Mouse (Mus musculus) MEL-GATA-1-ER (cell line): ENCODE results near the gene Sprr2k.
"Not testable (repeated sequence)": the region's sequence is repeated elsewhere in the genome, so short reads cannot be mapped to it uniquely, and the experiment has no call there.

Experiments used
- DNase-seq: peaks from one replicate; pipeline ENCODE4 v3.0.0-alpha.2; 2012; ENCODE audit warnings: low read depth; ENCODE audit errors: extremely low read depth

The Sprr2k gene

DNA sequence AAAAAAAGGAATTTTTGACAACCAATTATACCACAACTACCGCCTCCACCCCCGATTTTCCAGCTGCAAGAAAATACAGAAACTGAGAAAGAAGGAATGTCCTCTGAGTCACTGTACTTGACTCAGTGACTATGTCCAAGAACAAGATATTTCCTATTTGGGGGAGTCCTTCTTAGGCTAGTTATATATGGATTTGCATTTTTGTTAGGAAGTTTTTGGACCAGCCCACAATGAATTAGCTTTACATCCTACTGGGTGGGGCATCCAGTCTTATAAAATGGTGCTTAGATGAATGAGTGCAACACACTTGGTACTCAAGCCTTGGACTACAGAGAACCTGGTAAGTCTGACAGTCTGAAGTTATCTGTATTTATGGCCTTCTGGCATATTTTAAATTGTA lies at the start of gene Sprr2k:
Gene Sprr2k, plus strand, starts transcription at position 301 of the 400 bp plus-strand sequence.
- DNase-seq: no peak

DNA sequence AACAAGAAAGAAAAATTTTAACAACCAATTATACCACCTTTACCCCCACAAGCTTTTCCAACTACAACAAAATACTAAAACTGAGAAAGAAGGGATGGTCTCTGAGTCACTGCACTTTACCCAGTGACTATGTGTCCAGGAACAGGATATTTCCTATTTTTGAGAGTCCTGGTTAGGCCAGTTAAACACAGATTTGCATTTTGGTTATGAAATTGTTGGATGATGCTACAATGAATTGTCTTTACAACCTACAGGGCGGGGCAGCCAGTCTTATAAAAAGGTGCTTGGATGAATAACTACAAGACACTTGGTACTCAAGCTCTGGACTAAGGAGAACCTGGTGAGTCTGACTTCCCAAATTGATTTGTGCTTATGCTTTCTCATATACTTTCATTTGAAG lies 47.0 kb upstream of the Sprr2k start, which contains the start of gene Sprr2h:
Gene Sprr2h, plus strand, starts transcription at position 301 of the 400 bp plus-strand sequence.
- DNase-seq: no peak

DNA sequence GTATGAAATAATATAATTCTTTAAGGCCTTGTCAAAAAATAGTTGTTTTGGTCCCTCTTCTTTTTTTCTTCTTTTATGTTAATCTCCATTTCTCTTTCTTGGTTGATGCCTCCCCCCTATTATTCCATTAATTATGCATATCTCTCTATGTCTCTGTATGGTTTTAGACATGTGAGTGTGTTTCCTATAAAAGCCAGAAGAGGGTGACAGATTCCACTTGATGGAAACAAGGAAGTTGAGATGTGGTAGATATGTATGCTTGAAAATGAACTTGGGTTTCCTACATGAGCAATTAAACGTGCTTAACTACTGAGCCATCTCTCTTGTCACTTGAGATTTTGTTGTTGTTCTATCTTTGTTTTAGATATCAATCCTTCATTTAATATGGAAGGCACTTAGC lies 38.1 kb upstream of the Sprr2k start:
- DNase-seq: no peak

DNA sequence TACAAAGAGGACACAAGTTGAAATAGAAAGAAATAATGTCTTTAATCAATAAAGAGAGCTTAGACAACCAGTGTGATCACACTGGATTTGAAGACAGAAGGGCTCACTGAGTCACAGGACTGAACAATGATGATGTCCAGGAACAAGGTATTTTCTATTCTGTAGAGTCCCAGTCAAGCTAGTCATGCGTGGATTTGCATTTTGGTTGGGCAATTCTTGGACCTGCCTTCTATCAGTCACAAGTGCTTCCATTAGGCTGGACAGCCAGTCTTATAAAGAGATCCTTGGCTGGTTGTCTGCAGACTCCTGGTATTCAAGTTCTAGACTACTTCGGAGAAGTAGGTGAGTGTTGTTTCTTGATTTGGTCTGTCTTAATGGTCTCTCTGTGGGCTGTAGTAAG lies 24.7 kb upstream of the Sprr2k start, which contains the start of gene Sprr2i:
Gene Sprr2i, plus strand, starts transcription at position 301 of the 400 bp plus-strand sequence.
- no peak for DNase-seq

DNA sequence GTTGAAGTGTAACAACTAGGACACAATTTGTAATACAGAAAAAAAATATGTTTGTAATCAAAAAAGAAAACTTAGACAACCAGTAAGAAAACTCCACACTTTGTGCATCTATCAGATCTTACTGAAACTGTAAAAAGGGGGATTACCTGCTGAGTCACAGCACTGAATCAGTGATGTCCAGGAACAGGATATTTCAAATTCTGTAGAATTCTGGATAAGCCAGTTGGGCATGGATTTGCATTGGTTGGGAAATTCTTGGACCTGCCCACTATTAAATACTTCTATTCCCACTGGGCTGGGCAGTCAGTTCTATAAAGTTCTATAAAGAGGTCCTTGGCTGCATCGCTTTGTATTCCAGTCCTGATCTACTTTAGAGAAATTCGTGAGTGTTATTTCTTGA lies 14.6 kb upstream of the Sprr2k start, which contains the start of gene Sprr2j-ps:
Gene Sprr2j-ps, plus strand, starts transcription at position 301 of the 400 bp plus-strand sequence.
- DNase-seq: no peak

DNA sequence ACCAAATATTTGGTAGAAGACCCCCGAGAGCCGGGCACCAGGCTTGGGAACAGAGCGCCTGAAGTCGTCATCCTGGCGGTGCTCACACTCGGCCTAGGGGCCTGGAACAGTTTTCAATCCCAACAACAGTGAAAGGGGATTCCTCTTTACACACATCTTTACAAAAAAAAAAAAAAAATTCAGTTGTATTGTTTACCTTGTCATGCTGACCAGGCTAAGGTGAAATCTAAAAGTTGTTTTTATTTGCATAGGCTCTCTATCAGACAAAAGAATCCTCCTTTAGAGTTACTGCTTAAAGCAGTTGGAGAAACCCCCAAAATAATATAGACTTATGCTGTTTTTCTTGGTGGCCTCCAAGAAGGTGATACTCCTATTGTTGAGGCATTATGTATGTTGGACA lies 3.1 kb upstream of the Sprr2k start, which contains the start of gene Gm9774:
Gene Gm9774, minus strand, starts transcription at position 101 of the 400 bp plus-strand sequence.
- DNase-seq: no peak

DNA sequence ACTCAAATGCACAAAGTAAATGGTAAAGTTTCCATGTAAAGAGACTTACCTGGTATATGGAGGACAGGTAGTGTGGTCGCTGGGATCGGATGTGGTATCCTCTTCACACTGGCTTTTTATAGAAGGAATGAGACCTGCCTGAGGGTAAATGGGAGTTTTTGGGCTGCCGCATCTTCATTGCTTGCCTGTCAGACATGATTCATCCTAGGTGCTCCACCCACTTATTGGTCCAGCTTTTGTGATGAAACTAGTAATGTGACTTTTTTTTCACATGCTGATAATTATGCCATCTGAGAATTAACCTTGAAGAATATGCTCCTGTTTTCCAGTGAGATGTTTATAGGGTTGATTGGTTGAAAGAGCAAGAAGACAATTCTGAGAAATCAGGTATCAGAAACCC lies 6.3 kb downstream of the Sprr2k start, which contains the start of gene Sprr1b:
Gene Sprr1b, minus strand, starts transcription at position 101 of the 400 bp plus-strand sequence.
- DNase-seq: no peak

DNA sequence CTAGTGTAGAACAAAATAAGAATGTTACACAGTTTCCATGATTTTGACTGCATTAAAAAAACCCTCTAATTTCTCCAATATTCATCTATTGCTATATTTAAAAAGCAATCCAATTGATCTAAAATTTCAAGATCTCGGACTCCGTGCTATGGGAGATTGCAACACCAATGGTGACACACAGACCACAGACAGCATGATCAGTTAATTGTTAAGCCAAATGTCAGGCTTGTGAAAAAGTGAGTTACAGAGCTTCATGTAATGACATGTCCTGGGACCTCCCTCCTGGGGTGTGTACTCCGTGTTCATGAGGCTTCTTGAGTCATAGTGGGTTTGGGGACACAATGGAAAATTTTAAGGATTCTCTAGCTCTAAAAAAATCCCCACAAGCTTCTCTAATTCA lies 7.8 kb downstream of the Sprr2k start:
- no peak for DNase-seq

DNA sequence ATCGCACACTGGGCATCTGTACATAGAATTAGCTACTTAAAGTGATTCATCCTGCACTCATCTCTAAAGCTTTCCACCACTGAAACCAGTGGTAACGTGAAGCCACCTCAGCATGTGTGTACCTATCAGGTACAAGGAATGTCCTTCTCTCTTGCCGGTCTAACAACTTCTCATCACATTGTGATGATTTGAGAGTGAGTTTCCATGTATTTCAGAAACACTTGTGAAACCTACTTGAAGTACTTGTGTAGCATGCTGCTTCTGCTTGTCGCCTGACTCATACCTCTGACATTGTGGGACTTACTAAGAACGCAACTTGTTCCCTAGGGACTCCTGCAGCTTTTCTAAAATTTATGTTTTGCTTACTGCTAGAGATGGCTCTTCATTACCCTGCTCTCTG lies 22.8 kb downstream of the Sprr2k start:
- DNase-seq: no peak

DNA sequence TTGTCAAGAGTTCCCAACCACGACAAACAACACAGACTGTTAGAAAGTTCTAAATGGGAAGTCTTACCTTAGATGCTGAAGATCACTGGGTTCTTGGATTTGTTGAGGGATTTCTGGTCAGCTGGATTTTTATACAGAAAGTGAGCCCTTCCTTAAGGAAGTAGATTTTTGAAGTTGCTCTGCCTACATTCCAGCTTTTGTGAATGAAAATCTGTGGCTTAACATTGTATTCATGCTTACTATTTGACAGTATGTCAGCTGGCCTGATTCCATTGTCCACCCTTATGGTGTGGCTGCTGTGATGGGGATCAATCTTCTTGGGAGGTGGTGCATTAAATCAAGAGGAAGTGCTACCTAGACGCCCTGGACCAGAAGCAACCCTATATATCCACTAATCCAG lies 26.2 kb downstream of the Sprr2k start, which contains the start of gene Sprr3:
Gene Sprr3, minus strand, starts transcription at position 101 of the 400 bp plus-strand sequence.
- no peak for DNase-seq

DNA sequence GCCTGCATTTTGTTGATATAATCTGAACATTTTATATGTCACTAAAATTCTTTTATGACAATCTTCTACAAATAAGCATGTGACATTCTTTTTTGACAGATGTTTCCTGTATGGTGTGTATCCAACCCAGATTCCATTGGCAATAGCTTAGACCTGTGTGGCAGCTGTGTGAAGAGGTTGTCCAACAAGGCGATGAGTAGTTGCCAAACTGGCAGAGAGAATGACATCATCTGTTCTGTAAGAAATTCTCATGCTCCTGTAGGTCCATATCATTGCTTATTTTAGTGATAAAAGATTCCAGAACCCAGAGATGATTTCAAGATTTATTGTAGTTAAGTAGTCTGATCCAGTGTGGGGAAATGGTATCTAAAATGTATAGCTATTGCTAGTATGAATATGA lies 34.2 kb downstream of the Sprr2k start:
- no peak for DNase-seq

DNA sequence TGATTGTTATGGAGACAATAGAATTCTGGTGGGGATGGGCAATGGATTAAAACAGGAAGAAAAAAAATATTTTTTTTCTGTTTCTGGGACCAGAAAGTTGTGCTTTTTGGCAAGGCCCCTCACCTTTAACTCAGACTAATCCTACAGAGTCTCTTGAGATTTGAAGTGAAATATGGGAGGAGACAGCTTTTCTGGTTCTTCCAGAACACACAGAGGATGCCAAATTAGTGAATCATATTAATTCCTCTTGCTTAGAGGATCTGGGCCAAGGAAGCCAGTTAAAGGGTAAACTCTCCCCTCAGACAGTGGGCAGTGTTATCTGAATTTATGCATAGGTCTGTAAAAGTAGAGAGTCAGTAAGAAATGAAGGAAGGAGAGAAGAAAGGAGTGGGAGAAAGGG lies 35.0 kb downstream of the Sprr2k start:
- DNase-seq: no peak

DNA sequence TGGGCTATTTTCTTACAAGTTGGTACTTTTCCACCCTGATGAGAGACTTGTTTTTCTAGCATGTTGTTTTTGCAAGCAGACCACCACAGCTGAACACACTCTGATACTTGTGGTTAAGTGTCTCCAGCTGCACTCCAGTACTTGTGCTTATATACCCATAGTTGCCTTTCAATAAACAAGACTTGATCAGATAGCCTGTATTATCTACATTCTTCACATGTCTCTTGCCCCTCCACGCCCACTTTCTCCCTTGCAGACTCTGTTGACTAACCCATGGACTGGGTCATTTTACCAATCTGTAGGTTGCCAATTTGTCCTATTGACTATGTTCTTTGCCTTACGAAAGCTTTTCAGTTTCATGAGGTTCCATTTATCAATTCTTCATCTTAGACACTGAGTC lies 37.7 kb downstream of the Sprr2k start:
- no peak for DNase-seq

DNA sequence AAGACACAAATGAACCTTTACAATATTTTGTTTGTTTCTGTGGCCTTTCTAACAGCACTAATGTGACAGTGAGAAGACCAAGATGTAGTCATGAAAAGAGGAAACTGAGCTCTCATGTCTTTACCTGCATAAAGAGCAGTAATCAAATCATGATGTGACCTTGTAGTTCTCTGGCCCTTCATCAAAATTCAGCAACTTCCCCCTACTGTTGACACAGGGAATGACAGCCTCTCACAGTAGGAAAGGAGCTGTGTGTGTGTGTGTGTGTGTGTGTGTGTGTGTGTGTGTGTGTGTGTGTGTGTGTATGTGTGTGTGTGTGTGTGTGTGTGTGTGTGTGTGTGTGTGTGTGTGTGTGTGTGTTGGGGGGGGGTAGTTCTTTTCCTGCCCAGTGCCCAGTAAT lies 48.9 kb downstream of the Sprr2k start:
- not testable (repeated sequence) for DNase-seq
